Mouse (Mus musculus): Measurements from ENCODE around the gene Nectin3. TPM values are rescaled to one million over a fixed set of nuclear protein-coding genes. Genes with fewer than 3 reads are reported as not detected.
"Not testable (repeated sequence)": the region's sequence is repeated elsewhere in the genome, so short reads cannot be mapped to it uniquely, and the experiment has no call there.

The Nectin3 gene
- total RNA-seq, 1 experiment from 2014 or later = not detected

DNA sequence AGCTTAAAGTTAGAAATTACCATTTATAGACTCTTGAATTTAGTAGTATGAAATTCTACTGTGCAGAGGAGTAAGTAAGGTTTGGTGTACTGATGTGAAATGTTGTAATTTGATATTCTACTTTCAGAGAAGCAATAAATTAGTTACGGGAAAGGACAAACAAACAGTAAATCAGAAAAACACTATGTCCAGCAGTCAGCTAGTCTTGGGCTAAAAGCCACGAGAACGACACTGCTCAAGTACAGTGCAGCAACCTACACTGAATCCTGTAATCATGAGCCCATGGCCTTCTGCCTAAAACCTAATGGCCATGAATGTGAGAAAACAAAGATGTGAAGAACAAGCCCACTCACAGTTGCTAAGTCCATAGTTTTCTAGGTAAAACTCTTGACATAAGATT lies 46.9 kb downstream of the Nectin3 start:
- ATAC-seq (replicated peaks; ENCODE audit: insufficient number of reproducible peaks, low FRiP score, low TSS enrichment, poor library complexity, severe bottlenecking) = no peak

DNA sequence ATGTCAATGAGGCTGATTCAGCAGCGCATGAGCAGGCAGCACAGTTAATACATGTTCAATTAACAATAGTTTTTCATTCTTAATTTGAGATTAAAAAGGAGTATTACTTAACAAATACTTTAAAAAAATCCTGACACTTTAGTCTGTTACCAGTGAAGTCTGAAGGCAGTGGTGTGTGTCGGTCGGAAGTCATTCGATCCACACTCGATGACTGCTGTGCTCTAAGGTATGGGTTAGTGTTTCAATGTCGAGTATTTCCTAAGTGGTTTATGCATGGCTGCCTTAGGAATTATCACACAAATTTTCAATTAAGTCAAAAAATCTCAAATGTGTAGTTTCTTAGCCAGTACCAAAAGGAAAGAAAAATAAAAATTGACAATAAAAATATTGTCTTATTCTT lies 49.3 kb downstream of the Nectin3 start:
- ATAC-seq (replicated peaks; ENCODE audit: insufficient number of reproducible peaks, low FRiP score, low TSS enrichment, poor library complexity, severe bottlenecking) = no peak

DNA sequence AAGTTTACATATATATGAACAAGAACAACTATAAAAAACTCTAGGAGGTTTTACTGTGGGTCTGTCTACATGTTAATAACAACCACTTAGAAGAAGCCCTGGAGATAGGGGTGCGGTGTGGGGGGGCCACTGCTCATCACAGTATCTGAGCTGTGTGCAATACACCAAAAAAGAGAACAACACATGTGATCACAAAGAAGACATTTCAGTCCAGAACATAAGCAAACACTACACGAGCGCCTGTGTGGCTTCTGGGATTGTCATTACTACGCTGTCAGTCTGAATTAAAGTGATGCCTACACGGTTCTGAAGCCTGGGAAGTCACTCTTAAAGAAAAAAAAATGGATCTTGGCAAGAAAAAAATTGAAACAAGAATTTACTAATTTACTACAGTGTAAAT lies 67.0 kb downstream of the Nectin3 start:
- no peak for ATAC-seq (replicated peaks; ENCODE audit: insufficient number of reproducible peaks, low FRiP score, low TSS enrichment, poor library complexity, severe bottlenecking)

DNA sequence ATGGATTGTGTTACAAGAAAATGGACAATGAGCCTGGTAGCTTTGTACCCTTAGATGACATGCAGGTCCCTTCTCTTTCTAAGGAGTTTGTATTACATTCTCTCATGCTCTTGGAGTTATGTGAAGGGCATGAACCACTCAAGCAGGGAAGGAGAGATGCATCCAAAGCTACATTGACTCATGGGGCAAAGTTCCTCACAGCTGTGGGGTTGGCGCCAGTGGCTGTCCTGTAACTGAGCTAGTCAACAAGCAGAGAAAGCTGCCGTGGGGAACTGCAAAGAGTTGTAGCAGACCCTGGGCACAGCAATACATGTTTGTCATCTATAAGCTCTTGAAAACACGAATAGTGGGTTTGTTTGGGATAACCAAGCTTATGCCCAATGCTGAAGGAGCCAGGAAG lies 82.1 kb downstream of the Nectin3 start:
- ATAC-seq (replicated peaks; ENCODE audit: insufficient number of reproducible peaks, low FRiP score, low TSS enrichment, poor library complexity, severe bottlenecking) = no peak

DNA sequence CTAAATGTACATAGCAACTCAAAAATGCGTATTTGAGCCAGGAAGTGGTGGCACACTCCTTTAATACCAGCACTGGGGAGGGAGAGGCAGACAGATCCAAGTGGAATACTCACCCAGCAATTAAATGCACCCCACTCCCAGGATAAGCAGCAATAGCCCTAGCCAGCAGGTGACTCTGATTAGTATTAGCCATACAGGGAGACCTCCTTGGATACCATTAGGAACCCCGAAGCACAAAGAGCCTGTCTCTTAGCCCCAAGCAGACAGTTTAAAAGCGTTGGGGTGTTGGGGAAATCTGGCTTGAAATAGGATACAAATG lies 87.6 kb downstream of the Nectin3 start:
- ATAC-seq (replicated peaks; ENCODE audit: insufficient number of reproducible peaks, low FRiP score, low TSS enrichment, poor library complexity, severe bottlenecking) = no peak

DNA sequence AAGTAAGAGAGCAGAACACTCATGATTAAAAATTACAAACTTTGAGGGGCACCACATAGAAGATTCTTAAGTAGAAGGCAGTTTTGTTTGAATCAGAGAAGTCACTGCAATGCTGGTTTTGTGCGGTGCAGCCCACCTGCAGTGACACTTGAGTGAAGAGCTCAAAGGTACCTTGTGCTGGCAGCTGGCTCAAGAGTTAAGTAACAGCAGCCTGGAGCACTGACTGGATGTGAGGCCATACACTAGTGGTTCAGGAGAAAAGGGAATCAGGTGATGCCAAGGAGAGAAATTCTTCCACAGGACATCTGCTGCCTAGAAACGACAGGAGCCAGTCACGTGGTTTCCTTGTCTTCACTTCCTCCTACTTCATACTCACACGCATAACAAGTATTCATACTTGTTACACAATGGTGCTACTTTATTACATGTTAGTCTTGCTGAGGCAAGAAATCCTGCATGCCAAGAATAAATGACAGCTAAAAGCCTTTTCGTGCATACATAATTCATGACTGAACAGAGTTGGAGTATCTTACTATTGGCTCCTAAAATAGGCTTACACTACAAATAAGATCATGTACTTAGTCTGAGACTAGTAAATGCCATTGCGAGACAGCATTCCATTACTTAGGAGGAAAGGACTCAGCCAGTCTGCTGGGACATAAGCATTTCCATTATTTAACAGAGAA lies 88.1 kb downstream of the Nectin3 start:
- ATAC-seq (replicated peaks; ENCODE audit: insufficient number of reproducible peaks, low FRiP score, low TSS enrichment, poor library complexity, severe bottlenecking) = no peak

DNA sequence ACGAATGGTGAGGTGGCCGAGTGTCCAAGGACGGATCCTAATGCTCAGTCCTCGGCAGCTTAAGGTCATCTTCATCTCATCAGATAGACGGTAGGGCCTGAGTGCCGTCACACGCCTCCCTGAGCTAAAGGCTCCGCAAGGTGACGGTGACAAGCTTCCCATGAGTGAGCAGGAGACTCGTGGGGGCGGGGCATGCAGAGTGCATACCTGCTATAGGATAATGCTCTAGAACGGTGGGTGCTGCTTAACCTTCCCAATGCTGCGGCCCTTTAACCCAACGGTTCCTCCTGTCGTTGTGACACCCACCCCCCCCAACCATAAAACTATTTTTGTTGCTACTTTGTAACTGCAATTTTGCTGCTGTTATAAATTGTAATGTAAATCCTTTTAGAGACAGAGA lies 90.3 kb downstream of the Nectin3 start:
- ATAC-seq (replicated peaks; ENCODE audit: insufficient number of reproducible peaks, low FRiP score, low TSS enrichment, poor library complexity, severe bottlenecking) = no peak

DNA sequence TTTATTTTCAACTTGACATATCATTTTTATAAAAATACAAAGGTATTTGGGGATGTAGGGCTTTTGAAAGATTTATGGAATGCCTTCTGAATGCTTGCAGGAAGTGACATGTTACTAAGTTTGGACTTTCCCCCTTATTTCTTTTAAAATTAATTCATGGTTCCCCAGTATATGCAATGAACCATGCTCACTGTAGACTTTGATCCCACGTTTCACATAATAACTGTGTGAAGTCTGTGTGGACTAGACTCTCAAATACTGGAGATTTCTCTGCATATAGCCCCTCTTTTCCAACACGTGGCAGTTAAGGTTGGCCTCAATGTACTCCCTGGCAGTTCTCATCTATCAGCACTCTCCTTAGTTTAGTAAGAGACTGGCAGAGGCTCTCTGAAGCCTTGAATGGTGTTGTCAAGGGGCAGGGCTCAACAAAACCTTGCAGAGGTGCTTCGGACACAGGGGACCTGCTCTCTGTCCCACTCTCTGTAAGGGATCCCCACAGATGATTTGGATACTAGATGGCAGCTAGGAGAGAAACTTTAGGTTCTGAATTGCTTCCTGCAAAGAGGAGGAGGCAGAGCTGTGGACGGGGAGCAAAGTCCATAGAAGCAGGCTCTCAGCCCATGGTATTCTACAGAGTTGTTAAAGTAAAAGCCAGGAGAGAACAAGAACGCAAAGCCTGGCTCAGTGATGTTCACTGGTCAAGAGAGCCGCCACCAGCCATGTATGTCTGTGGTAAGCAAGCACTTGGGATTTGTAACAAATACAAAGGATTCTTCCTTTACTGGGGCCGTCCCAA lies 91.3 kb downstream of the Nectin3 start:
- ATAC-seq (replicated peaks; ENCODE audit: insufficient number of reproducible peaks, low FRiP score, low TSS enrichment, poor library complexity, severe bottlenecking) = no peak

DNA sequence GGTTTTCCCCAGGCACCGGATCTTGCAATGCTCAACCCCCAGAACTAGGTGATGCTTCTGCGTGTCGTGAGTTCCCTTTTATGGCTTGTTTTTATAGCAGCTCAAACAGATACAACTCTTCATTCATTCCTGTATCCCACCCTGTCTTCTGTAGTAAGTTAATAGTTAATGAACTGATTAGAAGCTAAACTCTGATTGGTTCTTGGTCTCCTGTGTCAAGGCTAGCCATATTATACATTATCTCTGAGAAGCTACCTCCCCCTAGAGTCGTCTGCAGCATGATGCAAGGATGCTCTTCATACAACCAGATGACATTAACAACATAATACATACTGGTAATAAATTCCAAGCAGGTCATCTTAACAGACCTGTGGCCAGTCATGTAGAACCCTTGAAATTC lies 100.4 kb downstream of the Nectin3 start:
- no peak for ATAC-seq (replicated peaks; ENCODE audit: insufficient number of reproducible peaks, low FRiP score, low TSS enrichment, poor library complexity, severe bottlenecking)

DNA sequence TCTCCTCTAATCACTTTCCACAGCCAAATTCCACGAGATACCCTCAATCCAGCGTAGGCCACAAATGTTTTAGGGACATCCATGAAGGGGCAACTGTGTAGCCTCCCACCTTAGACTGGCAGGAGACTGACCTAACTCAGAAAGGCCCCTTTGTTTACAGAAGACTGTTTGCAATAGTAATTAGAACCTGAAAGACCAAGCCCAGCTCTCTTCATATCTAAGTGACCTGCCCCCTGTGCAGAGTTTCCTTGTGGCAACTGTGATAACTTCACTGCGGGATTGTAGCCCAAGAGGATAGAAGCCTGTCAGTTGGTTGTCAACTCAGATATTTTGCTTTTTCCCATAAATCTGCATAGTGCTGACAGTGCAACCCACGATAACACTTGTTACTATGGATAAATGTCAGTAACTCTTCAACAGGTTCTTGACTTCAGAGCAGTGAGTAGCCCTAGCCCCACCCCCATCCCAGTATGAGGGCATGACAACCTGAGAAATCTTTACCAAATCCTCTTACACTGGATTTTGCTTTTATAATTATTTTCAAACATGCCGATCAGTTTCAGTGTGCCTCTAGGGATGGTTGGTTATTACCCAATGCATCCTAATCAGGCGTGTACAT lies 108.8 kb downstream of the Nectin3 start:
- ATAC-seq (replicated peaks; ENCODE audit: insufficient number of reproducible peaks, low FRiP score, low TSS enrichment, poor library complexity, severe bottlenecking) = no peak

DNA sequence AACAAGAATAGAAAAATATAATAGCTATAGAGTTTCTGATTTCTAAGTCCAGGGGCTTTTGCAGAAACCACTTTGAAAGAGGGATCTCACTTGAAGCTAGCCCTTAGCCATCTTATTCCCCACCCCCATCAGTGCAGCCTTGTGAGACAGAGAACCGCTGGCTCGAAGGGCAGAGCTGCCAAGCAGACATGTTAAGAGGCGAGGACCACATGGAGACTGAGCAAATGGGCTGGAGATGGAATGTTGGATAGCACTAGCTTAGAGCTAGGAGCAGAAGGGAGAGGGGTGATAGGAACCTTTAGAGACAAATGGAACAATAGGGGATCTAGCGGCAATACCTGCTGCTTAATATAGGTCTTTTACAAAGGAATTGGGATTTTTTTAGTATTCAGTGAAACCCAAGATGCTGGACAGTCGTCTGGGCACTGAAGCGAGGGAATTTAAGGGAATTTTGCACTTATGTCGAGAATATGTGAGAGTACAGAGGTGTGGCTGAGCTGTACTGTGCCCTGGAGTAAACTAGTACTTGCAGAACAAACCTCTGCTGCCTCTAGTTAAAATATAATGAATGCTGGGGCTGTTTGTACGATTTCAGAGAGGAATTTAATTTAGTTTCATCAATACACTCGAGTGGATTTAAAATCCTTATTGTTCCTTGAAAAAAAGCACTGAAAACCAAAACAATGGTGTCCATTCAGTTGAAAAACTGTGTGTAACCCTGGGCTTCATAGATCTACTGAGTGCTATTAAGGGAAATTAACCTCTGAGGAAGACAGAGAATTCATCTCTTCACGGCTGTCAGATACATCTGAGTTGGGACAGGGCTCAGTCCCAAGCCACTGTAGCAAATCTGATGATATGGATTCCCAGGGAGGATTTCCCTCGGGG lies 109.6 kb downstream of the Nectin3 start:
- no peak for ATAC-seq (replicated peaks; ENCODE audit: insufficient number of reproducible peaks, low FRiP score, low TSS enrichment, poor library complexity, severe bottlenecking)

DNA sequence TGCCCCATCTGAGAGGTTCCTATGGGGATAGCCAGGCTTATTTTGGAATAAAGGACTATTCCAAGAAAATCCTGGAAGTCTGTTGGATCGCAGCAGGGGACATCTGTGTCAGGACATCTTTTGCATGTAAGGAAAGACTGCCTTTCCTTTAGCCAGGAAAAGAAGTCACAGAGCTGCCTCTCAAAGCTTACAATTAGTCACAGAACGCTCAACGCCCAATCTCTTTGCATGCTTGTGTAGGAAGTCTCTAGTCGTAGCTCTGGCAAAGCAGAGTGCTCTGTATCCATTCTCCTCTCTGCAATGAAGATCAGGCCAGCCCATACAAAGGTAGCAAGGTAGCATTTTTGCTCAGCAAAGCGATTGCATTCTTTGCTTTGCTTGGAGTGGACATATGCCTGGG lies 114.0 kb downstream of the Nectin3 start:
- ATAC-seq (replicated peaks; ENCODE audit: insufficient number of reproducible peaks, low FRiP score, low TSS enrichment, poor library complexity, severe bottlenecking) = no peak

DNA sequence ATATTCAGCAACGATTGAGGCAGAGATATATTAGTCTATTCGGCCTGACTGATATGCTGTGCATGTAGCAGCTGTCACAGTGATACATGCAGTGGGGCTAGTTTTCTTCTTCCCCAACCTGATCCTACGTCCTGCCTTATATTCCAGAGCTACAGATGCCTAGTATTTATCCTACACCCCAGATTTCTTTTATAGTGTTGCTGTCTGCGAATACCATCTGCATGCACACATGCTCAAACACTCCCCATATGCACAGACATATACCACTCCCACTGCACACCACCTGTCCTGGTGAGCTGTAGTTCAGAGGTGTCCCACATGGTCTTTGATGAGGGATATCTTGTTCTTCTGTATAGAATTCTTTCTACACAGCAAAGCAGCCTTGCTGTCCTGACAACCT lies 115.0 kb downstream of the Nectin3 start:
- no peak for ATAC-seq (replicated peaks; ENCODE audit: insufficient number of reproducible peaks, low FRiP score, low TSS enrichment, poor library complexity, severe bottlenecking)

DNA sequence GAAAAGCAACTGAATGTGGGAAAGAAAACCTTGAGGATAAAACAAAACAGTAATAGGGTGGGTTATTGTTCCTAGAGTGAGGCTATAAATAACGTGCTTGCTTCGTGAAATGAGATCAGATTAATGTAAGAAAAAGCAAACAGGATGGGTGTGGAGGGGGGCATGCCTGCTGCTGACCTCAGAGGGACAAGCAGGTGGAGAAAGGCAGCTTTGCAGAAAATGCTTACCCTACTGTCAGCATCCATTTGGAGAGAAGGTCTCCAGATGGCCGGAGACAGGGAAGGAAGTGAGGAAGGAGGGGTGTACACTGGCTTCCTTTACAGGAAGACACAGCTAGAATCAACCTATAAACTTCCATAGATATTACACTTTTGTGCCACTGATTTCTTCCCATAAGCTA lies 121.8 kb downstream of the Nectin3 start:
- no peak for ATAC-seq (replicated peaks; ENCODE audit: insufficient number of reproducible peaks, low FRiP score, low TSS enrichment, poor library complexity, severe bottlenecking)

DNA sequence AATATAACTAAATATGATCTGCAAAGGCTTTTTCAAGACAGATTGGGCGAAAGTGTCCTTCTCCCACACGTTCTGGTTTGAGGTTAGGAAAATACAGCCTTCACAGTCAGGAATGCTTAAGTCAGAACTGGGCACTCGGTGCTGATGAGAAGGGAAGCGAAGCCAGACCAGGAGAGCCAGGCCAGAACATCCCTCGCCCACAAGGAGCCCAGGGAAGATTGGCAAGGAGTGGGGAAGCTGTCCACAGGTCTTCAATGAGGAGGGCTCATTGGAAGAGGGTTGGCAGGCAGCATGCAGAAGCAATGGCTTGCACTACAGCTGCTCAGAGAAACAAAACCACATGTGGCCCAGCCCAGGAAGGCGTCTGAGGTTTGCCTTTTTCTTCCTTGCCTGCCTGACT lies 136.3 kb downstream of the Nectin3 start:
- no peak for ATAC-seq (replicated peaks; ENCODE audit: insufficient number of reproducible peaks, low FRiP score, low TSS enrichment, poor library complexity, severe bottlenecking)

DNA sequence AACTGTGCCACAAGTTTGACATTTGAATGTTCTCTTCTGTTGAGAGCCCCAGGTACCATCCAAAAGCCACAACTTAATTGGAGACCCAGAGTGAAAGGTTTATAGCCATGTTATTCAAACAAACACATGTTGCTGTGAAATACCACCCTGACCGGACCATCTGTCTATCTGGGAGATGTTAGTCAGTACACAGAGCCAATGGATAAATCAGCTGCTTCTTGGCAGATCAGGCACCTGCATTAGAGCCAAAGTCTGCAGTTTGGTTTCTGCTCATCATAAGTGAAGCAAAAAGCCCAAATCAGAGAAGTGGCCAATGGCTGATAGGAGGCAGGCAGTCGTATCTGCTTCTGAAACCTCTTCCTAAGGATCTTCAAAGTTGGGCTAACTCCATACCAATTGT lies 140.7 kb downstream of the Nectin3 start:
- ATAC-seq (replicated peaks; ENCODE audit: insufficient number of reproducible peaks, low FRiP score, low TSS enrichment, poor library complexity, severe bottlenecking) = not testable (repeated sequence)

DNA sequence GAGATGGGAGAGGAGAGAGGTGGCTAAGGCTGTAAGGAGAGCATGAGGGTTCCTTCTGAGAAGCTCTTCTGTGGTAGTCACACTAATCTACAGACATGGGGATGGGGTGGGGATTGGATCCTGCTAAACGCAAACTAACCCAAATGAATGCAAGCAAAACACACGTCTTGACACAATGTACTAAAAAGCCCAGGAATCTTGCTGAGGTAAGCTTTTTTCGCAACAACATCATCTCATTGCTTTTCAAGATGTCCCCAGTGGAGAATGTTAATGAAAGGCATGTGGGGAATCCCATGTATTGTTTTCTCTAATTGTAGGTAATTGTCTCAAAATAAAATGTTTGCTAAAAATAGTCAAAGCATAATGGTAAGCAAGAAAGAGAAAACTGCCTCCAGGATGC lies 141.7 kb downstream of the Nectin3 start:
- ATAC-seq (replicated peaks; ENCODE audit: insufficient number of reproducible peaks, low FRiP score, low TSS enrichment, poor library complexity, severe bottlenecking) = no peak
